Mouse (Mus musculus) liver, postnatal 0 days (tissue): Measurements from ENCODE around the gene Map7d2.
"Not testable (repeated sequence)": the region's sequence is repeated elsewhere in the genome, so short reads cannot be mapped to it uniquely, and the experiment has no call there.

Experiments used
- CTCF ChIP-seq: sonication (generic); IDR thresholded peaks from 2 replicates; pipeline ENCODE4 v1.5.1; 2016; ENCODE audit warnings: antibody characterized with exemption, low read depth
- EP300 ChIP-seq: IDR thresholded peaks from 2 replicates; pipeline ENCODE4 v1.6.1; 2016; ENCODE audit warnings: antibody characterized with exemption, low read depth, mild to moderate bottlenecking

DNA sequence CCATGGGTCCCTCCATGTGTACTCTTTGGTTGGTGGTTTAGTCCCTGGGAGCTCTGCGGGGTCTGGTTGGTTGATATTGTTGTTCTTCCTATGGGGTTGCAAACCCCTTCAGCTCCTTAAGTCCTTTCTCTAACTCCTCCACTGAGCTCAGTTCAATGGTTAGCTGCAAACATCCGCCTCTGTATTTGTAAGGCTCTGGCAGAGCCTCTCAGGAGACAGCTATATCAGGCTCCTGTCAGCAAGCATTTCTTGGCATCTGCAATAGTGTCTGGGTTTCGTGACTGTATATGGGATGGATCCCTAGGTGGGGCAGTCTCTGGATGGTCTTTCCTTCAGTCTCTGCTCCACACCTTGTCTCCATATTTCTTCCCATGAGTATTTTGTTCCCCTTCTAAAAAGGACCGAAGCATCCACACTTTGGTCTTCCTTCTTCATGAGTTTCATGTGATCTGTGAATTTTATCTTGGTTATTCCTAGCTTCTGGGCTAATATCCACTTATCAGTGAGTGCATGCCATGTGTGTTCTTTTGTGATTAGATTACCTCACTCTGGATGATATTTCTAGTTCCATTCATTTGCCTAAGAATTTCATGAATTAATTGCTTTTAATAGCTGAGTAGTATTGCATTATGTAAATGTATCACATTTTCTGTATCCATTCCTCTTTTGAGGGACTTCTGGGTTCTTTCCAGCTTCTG is 64.0 kb downstream of the Map7d2 start:
- not testable (repeated sequence) for TF ChIP-seq CTCF
- TF ChIP-seq EP300: peak; percentile 90
